Mouse (Mus musculus): ENCODE results near the gene Arhgef33.

DNA sequence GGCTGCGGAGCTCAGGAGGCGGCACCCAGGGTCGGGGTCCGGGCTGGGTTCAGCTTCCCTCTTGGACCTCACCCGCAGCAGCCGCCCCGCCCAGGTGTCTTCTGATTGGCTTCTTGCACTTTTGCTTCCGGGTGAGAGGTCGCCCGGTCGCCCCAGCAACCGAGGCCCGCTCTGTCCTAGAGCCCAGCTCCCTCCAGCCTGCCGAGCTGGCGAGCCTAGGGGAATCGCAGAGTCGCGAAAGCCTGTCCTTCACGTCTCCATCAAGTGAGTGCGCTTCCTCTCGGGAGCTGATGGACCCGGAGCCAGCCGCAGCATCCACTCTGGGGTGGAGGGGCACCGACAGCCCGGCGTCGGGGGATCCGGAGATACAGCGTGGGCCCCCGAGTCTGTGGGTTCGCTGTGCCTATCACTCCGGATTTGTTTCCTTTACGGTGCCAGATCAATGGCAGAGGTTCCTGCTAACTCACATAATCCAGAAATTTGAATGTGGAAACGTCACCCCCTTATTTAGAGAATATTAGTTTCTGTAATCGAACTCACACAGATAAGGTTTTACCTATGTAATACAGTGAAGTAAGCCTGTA is 17.0 kb upstream of the Arhgef33 start, which contains the start of the genes Morn2 and Dhx57:
- no peak for TF ChIP-seq E2F4 (IDR thresholded peaks at IDR 0.05; ENCODE audit: insufficient read depth)
- TF ChIP-seq CEBPB (IDR thresholded peaks at IDR 0.05; ENCODE audit: insufficient read depth, poor library complexity, severe bottlenecking) = no peak
- TF ChIP-seq MAX (IDR thresholded peaks at IDR 0.05; ENCODE audit: low read depth) = no peak
- TF ChIP-seq TCF12 (IDR thresholded peaks at IDR 0.05; ENCODE audit: insufficient read depth, poor library complexity, severe bottlenecking) = no peak
- peak; percentile 79 for TF ChIP-seq POLR2A (IDR thresholded peaks at IDR 0.05; ENCODE audit: insufficient read length, low read depth)
- TF ChIP-seq USF1 (IDR thresholded peaks at IDR 0.05; ENCODE audit: low read depth) = no peak
- peak; percentile 26 for TF ChIP-seq POLR2AphosphoS2 (IDR thresholded peaks at IDR 0.05; ENCODE audit: insufficient read length, low read depth)
- TF ChIP-seq MYOG (IDR thresholded peaks at IDR 0.05; ENCODE audit: control insufficient read depth in 1 of 3, insufficient read depth in 1 of 3, insufficient read length in 2 of 3, low read depth in 2 of 3) = no peak
- TF ChIP-seq TCF3 (IDR thresholded peaks at IDR 0.05; ENCODE audit: insufficient read length, low read depth) = no peak
- no peak for TF ChIP-seq REST (IDR thresholded peaks at IDR 0.05; ENCODE audit: insufficient read depth, insufficient read length)
- TF ChIP-seq MYOD1 (IDR thresholded peaks at IDR 0.05; ENCODE audit: control insufficient read depth in 1 of 3, insufficient read length in 2 of 3, low read depth in 2 of 3) = no peak
